Mouse (Mus musculus): ENCODE data around the gene Il25. TPM values are rescaled to one million over a fixed set of nuclear protein-coding genes. Genes with fewer than 3 reads are reported as not detected.

Il25 gene
- not detected in 2 replicates for polyA plus RNA-seq (2016; fragmentation: Nextera tagmentation; extraction: Ambion mirVana)

DNA sequence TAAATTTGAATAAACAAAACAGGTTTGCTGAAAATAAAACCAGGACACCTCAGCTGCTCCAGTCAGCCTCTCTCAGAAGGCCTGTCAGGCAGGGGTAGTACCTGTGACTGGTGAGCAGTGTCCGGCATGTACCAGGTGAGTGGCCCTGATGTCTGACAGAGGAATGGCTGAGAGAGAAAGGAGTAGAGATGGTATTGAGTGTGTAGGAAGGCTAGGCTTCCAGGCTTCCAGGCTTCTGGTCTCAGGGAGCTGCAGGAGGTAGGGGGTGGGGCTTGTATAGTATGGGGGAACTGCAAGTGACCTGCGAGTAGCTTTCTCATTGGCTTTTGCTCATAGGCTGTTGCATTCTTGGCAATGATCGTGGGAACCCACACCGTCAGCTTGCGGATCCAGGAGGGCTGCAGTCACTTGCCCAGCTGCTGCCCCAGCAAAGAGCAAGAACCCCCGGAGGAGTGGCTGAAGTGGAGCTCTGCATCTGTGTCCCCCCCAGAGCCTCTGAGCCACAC, at the start of gene Il25:
TSS of gene Il25 (plus strand) at position 51 of the 506 bp plus-strand sequence.
- Histone ChIP-seq H3K4me1 (peaks cover 14% of the 10 kb centered on the region), H3K4me2 (no peak within 1 kb of the TSS), H3K4me3 (replicated peaks) (no peak within 1 kb of the TSS), H3K27ac (no peak within 1 kb of the TSS), H3K36me3 (replicated peaks) (no peaks in the 10 kb centered on the region), H3K9ac (no peak within 1 kb of the TSS), H3K27me3 (0 out of 2 replicates have a peak, but pooled peaks cover 3% of the 10 kb centered on the region), H3K9me3 (no peaks in the 10 kb centered on the region)
- WGBS, result 41% methylated on average over 6 of the region's 6 CpGs
- no peak for ATAC-seq (ENCODE audit: low FRiP score)

DNA sequence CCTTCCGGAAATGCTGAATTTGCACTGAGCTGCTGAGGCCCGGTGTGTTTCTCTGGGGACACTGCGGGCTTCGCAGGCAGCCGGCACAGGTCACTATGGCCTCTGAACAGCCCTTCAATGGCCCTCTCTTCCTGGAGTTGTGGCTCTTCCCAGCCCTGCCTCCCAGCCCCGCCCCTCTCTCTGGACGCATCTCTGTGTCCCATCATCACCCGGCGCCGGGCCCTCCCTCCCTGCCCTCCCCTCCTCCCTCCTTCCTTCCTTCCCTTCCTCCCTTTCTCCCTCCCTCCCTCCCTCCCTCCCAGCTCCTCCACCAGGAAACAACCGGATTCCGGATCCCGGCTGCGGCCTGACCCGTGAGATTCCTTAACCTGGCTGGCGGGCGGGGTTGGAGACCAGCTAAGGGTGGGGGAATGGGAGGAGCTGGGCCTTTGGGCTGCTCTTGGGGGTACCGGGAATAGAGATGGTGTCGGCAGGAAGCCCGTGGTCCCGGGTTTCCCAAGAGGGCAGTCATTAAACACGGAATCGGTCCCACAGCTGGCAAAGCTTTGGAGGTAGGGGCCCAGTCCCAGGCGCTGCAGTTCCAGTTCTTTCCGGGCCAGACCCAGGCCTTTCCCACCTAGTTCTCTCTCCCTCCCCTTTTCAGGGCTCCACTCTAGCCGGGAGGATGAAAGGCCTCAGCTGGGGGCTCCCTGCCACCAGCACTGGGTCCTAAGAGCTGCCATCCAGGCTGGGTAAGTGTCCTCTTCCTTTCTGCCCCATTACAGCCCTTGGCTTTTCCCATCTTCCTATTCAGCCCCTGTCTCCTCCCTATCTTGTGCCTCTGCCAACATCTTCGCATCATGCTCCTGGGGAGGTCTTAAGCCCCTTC, 49.1 kb upstream of the Il25 start, which contains the start of the genes Bcl2l2 and Gm20521:
TSS of gene Bcl2l2 (plus strand) at position 224 of the 868 bp plus-strand sequence.
TSS of gene Gm20521 (plus strand) at position 288 of the 868 bp plus-strand sequence.
- H3K9me3 ChIP-seq, result no peaks in the 10 kb centered on the region
- peaks cover 2% of the 10 kb centered on the region; the same call in 1 of the 2 replicates for H3K27me3 ChIP-seq
- H3K27ac ChIP-seq, result peak within 1 kb of the TSS; percentile 90
- H3K9ac ChIP-seq, result peak within 1 kb of the TSS; percentile 76
- 0 out of 2 replicates have a peak, but pooled peaks cover 5% of the 10 kb centered on the region for H3K36me3 ChIP-seq (replicated peaks)
- peaks cover 27% of the 10 kb centered on the region for H3K4me1 ChIP-seq
- peak within 1 kb of the TSS; percentile 65 for H3K4me3 ChIP-seq (replicated peaks)
- peak within 1 kb of the TSS; percentile 85 for H3K4me2 ChIP-seq
- ATAC-seq (ENCODE audit: low FRiP score), result peak; percentile 92
- whole genome bisulfite sequencing, result 0% methylated on average over 27 of the region's 27 CpGs

GRCm38 (mm10) chr14:54884022-54884712, 48.3 kb upstream of the Il25 start:
- peak overlapping the region; percentile 85 for H3K4me2 ChIP-seq
- no peak; the same call in 1 of the 2 replicates for ATAC-seq (ENCODE audit: low FRiP score)
- peaks cover 27% of the 10 kb centered on the region for H3K4me1 ChIP-seq
- peak overlapping the region; percentile 90 for H3K27ac ChIP-seq
- no peaks in the 10 kb centered on the region for H3K27me3 ChIP-seq
- no peaks in the 10 kb centered on the region for H3K9me3 ChIP-seq
- peak overlapping the region; percentile 65 for H3K4me3 ChIP-seq (replicated peaks)
- peak overlapping the region; percentile 76 for H3K9ac ChIP-seq
- WGBS, result 29% methylated on average over 21 of the region's 21 CpGs
- 0 out of 2 replicates have a peak, but pooled peaks cover 5% of the 10 kb centered on the region for H3K36me3 ChIP-seq (replicated peaks)

DNA sequence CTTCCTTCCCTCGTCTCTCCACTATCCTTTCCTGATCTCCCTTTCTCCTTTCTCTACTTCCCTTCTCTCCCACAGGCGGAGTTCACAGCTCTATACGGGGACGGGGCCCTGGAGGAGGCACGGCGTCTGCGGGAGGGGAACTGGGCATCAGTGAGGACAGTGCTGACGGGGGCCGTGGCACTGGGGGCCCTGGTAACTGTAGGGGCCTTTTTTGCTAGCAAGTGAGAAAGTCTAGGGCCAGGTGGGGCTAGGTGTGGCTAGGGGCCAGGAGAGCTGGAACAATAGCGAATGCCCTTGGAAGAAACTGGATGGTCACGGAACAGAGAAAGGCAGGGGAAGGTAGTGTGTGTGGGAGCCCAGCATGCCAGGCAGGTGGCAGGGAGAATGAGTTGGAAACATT, 47.2 kb upstream of the Il25 start:
- H3K9me3 ChIP-seq, result no peaks in the 10 kb centered on the region
- peaks cover 27% of the 10 kb centered on the region for H3K4me1 ChIP-seq
- peak overlapping the region; percentile 85 for H3K4me2 ChIP-seq
- no peak overlapping the region for H3K27ac ChIP-seq
- ATAC-seq (ENCODE audit: low FRiP score), result no peak
- H3K9ac ChIP-seq, result no peak overlapping the region
- H3K36me3 ChIP-seq (replicated peaks), result 0 out of 2 replicates have a peak, but pooled peaks cover 5% of the 10 kb centered on the region
- no peaks in the 10 kb centered on the region for H3K27me3 ChIP-seq
- WGBS, result 94% methylated on average over 11 of the region's 11 CpGs
- no peak overlapping the region for H3K4me3 ChIP-seq (replicated peaks)

- 94% methylated on average over 3 of the region's 3 CpGs for WGBS
- H3K9me3 ChIP-seq, result no peaks in the 10 kb centered on the region
These were observed 40.3 kb upstream of the Il25 start, which contains the start of gene Pabpn1 for GRCm38 (mm10) chr14:54892200-54892599. Gene Pabpn1 (plus strand): TSS chr14:54892500.

GRCm38 (mm10) chr14:54893651-54894181, 38.8 kb upstream of the Il25 start:
- Histone ChIP-seq H3K9ac (peak overlapping the region; percentile 99), H3K9me3 (no peaks in the 10 kb centered on the region), H3K27me3 (no peaks in the 10 kb centered on the region), H3K4me1 (peaks cover 18% of the 10 kb centered on the region), H3K27ac (peak overlapping the region; percentile 95), H3K4me3 (replicated peaks) (peak overlapping the region; percentile 99), H3K36me3 (replicated peaks) (peaks cover 31% of the 10 kb centered on the region), H3K4me2 (peak overlapping the region; percentile 48)
- WGBS, result under 1% methylated on average over 38 of the region's 38 CpGs
- peak; percentile 98 for ATAC-seq (ENCODE audit: low FRiP score)

More at GRCm38 (mm10) chr14:54892200-54892599, 40.3 kb upstream of the Il25 start, which contains the start of gene Pabpn1:
- Histone ChIP-seq H3K27me3 (no peaks in the 10 kb centered on the region), H3K9ac (peak within 1 kb of the TSS; percentile 22; the same call in 1 of the 2 replicates), H3K4me2 (peak within 1 kb of the TSS; percentile 48), H3K4me3 (replicated peaks) (peak within 1 kb of the TSS; percentile 99), H3K27ac (peak within 1 kb of the TSS; percentile 79), H3K4me1 (peaks cover 15% of the 10 kb centered on the region), H3K36me3 (replicated peaks) (peaks cover 18% of the 10 kb centered on the region)
- no peak for ATAC-seq (ENCODE audit: low FRiP score)

- WGBS, result under 1% methylated on average over 54 of the region's 54 CpGs
- Histone ChIP-seq H3K4me1 (peaks cover 18% of the 10 kb centered on the region), H3K9ac (peak overlapping the region; percentile 99), H3K36me3 (replicated peaks) (peaks cover 37% of the 10 kb centered on the region), H3K4me3 (replicated peaks) (peak overlapping the region; percentile 99), H3K27me3 (no peaks in the 10 kb centered on the region), H3K4me2 (peak overlapping the region; percentile 58), H3K9me3 (no peaks in the 10 kb centered on the region), H3K27ac (peak overlapping the region; percentile 95)
- ATAC-seq (ENCODE audit: low FRiP score), result peak; percentile 64
These were observed 38.0 kb upstream of the Il25 start for GRCm38 (mm10) chr14:54894296-54895151.

DNA sequence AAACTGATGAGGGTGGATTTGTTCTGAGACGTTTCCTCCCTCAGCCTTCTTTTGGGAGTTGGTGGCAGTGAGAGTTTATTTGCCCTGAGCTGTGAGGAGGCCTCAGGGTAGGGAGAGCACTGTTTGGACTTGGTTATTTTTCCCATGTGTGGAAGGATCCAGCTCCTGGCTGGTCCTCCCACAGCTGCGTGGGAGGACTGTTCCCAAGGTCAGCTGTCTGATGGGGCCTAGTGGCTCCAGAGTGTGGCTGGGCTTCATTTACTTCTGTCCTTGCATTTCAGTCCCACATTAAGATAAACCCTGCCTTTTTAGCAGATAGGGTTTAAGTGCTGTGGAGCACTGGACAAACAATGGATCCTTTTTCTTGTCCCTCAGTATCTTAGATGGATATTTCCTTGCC, 35.0 kb upstream of the Il25 start:
- peaks cover 18% of the 10 kb centered on the region for H3K4me1 ChIP-seq

GRCm38 (mm10) chr14:54900383-54900782, 32.1 kb upstream of the Il25 start:
- peak; percentile 50; the same call in 1 of the 2 replicates for ATAC-seq (ENCODE audit: low FRiP score)

More for the DNA sequence above, 35.0 kb upstream of the Il25 start:
- H3K4me2 ChIP-seq, result no peak overlapping the region
- no peaks in the 10 kb centered on the region for H3K9me3 ChIP-seq
- peak overlapping the region; percentile 8; the same call in 1 of the 2 replicates for H3K9ac ChIP-seq
- peaks cover 37% of the 10 kb centered on the region for H3K36me3 ChIP-seq (replicated peaks)
- no peak overlapping the region for H3K27ac ChIP-seq
- ATAC-seq (ENCODE audit: low FRiP score), result no peak
- no peaks in the 10 kb centered on the region for H3K27me3 ChIP-seq
- WGBS, result 74% methylated on average over 2 of the region's 2 CpGs
- no peak overlapping the region for H3K4me3 ChIP-seq (replicated peaks)

DNA sequence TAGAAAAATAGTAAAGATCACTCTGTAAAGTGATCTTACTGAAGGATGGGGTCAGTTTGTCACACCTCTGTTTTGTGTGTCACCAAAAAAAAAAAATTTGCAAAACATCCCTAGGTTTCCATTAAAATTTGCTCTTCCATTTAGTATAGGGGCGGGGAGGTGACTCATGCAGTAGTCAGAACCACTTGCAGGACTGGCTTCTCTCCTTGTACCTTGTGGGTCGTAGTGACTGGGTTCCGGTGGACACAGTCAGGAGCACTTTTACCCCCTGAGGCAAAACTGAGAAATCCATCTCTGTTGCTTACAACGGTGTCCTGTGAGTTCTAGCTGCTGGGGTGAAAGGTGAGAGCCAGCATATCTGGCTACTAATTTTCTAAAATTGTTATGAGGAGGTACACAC, 28.9 kb upstream of the Il25 start:
- no peaks in the 10 kb centered on the region for H3K27me3 ChIP-seq
- ATAC-seq (ENCODE audit: low FRiP score), result no peak
- WGBS, result 98% methylated on average over 4 of the region's 4 CpGs
- no peak overlapping the region for H3K4me2 ChIP-seq
- H3K9me3 ChIP-seq, result no peaks in the 10 kb centered on the region
- H3K27ac ChIP-seq, result no peak overlapping the region
- H3K4me3 ChIP-seq (replicated peaks), result no peak overlapping the region
- H3K36me3 ChIP-seq (replicated peaks), result peaks cover 40% of the 10 kb centered on the region
- no peak overlapping the region for H3K9ac ChIP-seq
- H3K4me1 ChIP-seq, result no peaks in the 10 kb centered on the region

More at GRCm38 (mm10) chr14:54900383-54900782, 32.1 kb upstream of the Il25 start:
- Histone ChIP-seq H3K36me3 (replicated peaks) (peaks cover 39% of the 10 kb centered on the region), H3K4me2 (no peak overlapping the region), H3K27me3 (no peaks in the 10 kb centered on the region), H3K4me1 (peaks cover 15% of the 10 kb centered on the region), H3K4me3 (replicated peaks) (no peak overlapping the region), H3K27ac (peak overlapping the region; percentile 6; the same call in 1 of the 2 replicates), H3K9ac (no peak overlapping the region), H3K9me3 (no peaks in the 10 kb centered on the region)
- WGBS, result 0% methylated on average over 3 of the region's 3 CpGs

- H3K9ac ChIP-seq, result no peak overlapping the region
- no peak overlapping the region for H3K4me2 ChIP-seq
- H3K4me1 ChIP-seq, result peaks cover 22% of the 10 kb centered on the region
- H3K9me3 ChIP-seq, result no peaks in the 10 kb centered on the region
- peaks cover 48% of the 10 kb centered on the region for H3K36me3 ChIP-seq (replicated peaks)
- WGBS, result 92% methylated on average over 7 of the region's 7 CpGs
- no peak overlapping the region for H3K4me3 ChIP-seq (replicated peaks)
- ATAC-seq (ENCODE audit: low FRiP score), result no peak
- no peaks in the 10 kb centered on the region for H3K27me3 ChIP-seq
- no peak overlapping the region for H3K27ac ChIP-seq
These were observed 23.8 kb upstream of the Il25 start for GRCm38 (mm10) chr14:54908682-54909081.
